Mouse (Mus musculus): ENCODE data around the gene Palld. TPM values are rescaled to one million over a fixed set of nuclear protein-coding genes. Genes with fewer than 3 reads are reported as not detected.

Gene Palld
- total RNA-seq, 2 experiments from 2014 or later, result 116 to 127 TPM

- intact Hi-C loops (cut with DNase I; ENCODE audit: low total_unique reads), result no loop called here
- no peak for DNase-seq
These were observed 113.2 kb downstream of the Palld start for GRCm38 (mm10) chr8:61789289-61789688.

DNA sequence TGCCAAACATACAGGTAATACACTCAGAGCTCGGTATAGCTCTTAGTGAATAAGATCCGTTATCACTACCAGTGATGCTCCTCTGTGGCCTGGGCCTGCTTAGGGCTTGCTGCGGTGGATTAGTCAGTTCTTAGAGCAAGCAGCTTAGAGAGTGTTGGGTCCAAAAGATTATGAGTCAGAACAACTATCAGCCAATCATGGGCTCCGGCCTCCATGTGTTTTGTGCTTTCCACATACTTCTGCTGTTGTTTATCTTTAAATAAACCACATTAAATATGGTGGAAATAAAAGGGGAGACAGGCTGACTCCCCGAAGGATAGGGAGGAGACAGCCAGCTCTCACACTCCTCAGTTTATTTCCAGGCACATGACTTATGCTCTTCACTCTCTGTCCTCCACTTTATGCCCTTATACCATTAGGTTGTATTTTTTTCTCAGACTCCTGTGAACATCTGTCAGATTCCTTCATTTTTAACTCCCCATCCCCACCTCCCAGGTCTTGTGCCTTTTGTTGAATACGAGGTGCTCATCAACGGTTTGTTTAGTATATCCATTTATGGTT, 119.5 kb downstream of the Palld start:
- no peak for DNase-seq
- intact Hi-C loops (cut with DNase I; ENCODE audit: low total_unique reads), result no loop called here

DNA sequence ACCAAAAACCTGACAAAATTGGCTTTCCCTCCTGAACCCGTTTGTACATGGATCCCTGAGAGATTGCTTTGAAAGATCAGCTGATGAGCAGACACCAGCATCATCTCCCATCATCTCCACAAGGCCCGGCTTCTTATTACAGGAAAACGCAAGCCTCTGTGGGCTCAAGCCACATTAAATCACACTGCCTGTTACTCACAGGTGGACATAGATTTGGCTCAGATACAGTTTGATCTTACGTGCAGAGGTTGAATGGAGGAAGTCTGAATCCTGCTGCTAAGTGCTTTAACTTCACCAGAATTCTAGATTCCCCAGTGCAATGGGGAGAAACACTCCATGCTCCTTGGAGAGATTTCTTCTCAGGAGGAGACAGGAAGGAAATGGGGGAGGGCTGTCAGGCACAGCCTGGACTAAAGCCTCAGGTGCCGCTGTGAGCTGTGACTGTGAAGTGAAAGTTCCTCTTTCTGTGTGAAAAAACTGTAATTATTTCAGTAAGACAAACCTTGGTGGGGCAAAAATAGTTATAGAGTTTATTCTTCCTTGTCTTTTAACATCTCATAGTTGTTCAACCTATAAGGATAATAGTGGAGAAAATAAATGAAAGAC, 121.7 kb downstream of the Palld start:
- no peak for DNase-seq
- intact Hi-C loops (cut with DNase I; ENCODE audit: low total_unique reads), result no loop called here

DNA sequence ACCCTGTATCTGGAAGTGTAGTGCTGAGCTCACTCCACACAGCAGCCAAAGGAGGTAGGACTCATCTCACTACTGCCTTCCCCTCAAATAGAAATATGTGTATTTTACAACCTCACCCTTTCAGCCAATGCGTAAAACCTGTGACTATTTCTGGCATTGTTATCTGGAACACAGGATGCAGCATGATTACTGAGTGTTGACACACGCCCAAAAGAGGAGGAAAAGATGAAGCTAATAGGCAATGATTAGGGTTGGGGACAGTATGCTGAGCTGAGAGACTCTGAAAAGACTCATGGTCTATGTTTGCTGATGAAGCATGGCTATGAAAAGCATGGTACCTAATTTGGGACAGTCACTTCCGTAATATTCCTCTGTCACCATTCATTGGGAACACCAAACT, 124.3 kb downstream of the Palld start:
- intact Hi-C loops (cut with DNase I; ENCODE audit: low total_unique reads), result no loop called here
- no peak for DNase-seq

DNA sequence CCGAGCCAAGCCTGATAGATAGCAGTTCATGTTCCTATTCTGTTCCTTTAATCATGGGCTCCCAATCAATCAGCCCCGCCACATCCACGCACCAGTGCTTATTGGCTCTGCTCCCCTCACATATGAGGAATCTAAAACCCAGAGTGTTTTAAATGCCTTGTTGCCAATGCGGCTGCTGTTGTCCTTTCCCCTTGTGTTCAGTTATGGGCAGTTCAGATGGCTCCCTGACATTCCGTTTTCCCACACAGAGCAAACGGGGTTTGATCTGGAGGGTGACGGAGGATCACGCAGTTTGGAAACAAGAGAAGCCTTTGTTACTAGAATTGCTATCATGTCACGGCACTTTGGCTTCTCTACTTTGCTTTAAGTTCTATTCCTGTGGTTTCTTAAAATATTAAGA, 125.9 kb downstream of the Palld start:
- intact Hi-C loops (cut with DNase I; ENCODE audit: low total_unique reads), result no loop called here
- no peak for DNase-seq

GRCm38 (mm10) chr8:61775936-61776335, 126.6 kb downstream of the Palld start:
- DNase-seq, result no peak
- intact Hi-C loops (cut with DNase I; ENCODE audit: low total_unique reads), result no loop called here

DNA sequence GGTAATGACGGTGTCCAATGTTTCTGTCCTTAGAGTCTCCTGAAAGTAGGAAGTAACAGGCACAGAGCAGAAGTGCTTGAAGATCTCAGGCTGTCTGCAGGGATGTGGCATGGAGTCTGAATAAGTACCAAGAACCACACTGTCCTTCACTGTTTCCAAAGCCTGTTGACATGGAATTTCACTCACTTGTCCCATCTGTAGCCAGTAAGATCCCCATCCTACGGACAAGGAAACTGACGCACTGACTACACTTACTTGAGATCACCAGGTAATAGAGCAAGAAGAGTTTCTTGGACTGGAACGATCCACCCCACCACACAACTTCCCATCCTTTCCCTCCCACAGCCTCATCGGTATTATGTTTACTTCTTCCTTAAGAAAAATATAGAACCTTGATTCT, 128.3 kb downstream of the Palld start:
- no peak for DNase-seq
- intact Hi-C loops (cut with DNase I; ENCODE audit: low total_unique reads), result no loop called here

DNA sequence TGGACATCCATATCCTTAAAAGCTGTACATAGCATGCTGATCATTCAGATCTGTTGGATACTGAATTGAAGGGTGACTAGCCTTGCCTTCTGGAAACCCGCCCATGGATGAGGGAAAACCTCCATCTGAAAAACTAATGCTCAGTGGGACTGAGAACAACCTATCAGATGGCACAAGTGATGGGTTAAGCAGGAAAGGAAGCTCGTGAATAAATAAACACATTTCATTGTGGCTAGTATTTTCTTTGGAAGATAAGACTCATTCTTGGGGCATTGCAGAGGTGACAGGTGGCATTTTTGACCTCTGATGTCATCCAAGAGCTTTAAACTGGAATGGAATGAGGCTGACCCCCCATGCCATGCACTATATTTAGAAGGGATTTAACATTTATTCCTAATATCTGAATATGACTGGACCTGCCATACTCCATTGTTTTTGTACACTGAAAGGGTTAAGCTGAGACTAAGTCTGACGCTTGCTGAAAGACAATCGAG, 128.8 kb downstream of the Palld start:
- DNase-seq, result no peak
- intact Hi-C loops (cut with DNase I; ENCODE audit: low total_unique reads), result no loop called here

DNA sequence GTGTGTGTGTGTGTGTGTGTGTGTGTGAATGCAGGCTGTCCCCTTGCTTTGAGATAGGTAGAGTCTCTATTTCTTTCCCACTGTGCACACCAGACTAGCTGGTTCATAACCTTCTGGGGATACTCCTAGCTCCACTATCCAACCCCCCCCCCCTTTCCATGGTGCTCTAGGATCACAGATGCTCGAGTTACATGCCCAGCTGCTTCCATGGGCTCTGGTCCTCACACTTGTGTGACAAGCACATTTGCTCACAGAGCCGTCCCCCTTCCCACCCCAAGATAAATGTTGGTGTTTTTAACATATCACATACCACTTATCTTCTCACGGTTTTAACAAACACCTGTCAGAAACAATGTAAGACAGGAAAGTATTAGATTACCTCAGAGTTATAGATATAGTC, 131.2 kb downstream of the Palld start:
- DNase-seq, result no peak
- intact Hi-C loops (cut with DNase I; ENCODE audit: low total_unique reads), result no loop called here

- intact Hi-C loops (cut with DNase I; ENCODE audit: low total_unique reads), result no loop called here
- DNase-seq, result no peak
These were observed 133.1 kb downstream of the Palld start for GRCm38 (mm10) chr8:61769340-61769879.

DNA sequence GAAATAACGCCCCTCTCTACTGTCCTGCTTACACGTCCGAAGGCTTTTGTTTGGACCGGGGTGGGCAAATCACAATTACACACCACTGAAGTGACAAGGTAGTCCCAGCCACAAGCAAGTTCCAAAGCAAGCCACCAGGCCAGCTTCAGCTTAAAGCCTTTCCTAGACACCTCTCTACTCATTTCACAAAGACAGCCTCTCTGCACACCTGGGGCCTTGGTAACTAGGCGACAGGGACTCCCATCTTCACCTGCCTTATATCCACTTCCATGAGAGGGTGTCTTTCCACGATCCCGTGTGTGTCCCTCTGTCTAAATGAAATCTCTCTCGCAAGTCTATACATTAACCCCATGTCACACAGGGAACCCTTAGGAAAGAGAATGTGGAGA, 142.3 kb downstream of the Palld start:
- intact Hi-C loops (cut with DNase I; ENCODE audit: low total_unique reads), result no loop called here
- DNase-seq, result no peak

DNA sequence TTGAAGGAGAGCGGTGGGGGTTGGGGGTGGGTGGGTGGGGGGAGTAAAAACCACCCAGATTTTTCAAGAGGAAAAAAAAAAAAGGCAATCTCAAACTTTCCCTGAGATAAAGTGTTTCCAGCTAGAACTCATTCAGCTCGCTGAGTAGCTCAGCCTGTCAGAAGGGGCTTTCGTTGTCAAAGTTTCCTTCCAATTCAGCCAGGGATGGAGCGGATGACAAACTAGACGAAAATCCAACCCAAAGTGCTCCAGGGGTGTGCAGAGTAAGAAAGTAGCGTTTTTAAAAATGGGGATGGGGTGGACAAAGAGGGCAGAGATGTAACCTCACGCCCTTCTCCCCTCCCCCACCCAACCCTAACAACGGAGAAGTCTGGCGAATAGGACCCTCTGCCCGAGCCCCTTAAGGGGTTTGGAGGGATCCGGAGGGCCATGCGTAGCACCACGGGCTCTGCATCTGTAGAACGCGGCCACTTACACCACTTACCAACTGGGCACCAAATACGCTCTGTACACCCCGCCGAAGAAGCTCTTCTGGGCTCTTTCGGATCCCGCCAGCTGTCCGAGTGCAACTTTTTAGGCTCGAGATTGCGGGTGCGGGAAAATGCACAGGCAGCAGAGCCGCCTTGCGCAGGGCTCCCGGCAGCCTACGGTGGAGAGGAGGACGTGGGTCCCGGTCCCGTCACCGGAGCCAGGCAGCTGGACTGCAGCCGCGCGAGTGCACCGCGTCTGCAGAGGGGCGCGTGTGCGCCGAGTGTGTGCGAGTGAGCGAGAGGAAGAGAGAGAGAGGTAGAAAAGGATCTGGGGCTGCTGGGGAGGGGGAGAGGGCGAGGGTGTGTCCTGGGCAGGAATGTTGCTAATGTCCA, 142.9 kb downstream of the Palld start:
- peak; percentile 58 for DNase-seq

GRCm38 (mm10) chr8:61758686-61759326, 143.7 kb downstream of the Palld start:
- intact Hi-C loops (cut with DNase I; ENCODE audit: low total_unique reads), result no loop called here
- DNase-seq, result no peak

More for the DNA sequence above, 142.9 kb downstream of the Palld start:
- intact Hi-C loops (cut with DNase I; ENCODE audit: low total_unique reads), result no loop called here

DNA sequence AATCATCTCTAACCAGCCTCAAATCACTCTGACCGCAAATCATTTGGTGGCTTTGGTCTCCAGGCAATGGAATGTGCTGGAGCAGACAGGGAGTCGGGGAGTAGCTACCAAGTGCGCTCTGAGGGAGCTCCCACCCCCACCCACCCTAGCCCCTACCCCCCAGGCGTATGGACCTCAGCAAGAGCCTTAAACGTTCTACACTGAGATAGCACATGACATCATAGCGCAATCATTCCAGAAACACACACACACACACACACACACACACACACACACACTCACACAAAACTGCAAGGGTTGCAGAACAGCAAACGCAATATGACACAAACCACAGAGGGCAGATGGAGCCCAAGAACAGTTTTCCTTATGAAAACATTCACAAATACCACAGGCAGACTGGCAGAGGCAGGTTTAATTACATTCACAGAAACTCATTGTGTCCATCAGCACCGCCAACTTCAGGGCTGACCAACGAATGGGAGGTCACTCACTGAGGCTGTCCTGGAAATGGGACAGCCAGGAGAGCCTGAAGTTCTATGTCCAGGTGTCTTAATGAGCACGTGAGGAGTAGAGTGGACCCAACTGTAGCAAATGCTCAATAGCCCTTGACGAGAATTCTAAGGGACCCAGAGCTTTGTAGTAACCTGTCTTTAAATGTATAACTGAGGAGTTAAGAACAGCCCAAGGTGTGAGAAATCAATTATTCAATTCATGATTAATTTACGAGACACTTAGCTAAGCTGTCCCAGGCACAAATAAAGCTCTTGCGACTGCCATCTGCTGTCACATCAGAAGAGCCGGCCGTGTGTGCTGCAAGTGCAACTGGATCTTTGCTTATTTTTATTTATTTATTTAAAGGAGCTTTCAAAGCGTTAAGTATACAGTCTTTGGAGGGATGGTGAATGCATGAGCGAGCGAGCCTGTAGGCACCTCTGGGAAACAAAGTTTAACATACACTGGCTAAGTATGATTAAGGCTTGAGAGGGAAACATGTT, 145.2 kb downstream of the Palld start:
- intact Hi-C loops (cut with DNase I; ENCODE audit: low total_unique reads), result no loop called here
- DNase-seq, result no peak

DNA sequence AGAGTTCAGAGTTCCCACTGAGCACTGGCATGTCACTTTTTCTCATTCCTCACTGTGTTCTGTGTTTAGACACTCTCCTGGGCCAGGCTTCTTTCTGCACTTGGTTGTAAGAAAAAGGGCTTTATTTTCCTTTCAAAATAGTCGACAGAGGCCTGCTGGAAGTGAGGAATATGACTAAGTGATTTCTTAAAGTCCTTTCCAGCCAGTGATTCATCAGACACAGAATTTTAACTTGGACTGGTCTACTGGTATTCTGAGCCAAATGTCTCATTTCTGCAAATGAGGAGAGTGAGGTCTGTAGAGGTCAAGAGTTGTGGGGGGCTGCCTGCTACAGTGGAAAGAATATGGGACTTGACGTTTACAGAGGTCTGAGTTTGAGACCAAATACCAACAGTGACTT, 147.3 kb downstream of the Palld start:
- intact Hi-C loops (cut with DNase I; ENCODE audit: low total_unique reads), result no loop called here
- DNase-seq, result no peak

DNA sequence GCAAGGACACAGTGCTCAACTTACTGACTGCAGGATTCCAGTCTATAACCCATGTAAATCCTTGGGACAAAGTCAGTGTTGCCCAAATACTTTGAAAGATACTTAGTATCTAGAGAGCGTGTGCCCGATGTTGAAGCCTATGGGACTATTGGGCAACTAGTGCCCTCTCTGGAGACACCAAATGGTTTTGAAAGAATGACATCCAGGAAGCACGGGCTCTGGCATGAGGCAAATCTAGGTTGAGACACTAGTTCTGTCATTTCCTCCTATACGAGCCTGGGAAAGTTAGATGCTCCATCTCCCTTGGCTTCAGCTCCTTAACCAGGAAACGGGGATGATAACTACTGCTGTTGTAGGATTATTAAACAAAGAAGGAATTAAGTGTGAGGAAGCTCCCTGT, 155.4 kb downstream of the Palld start:
- DNase-seq, result no peak
- intact Hi-C loops (cut with DNase I; ENCODE audit: low total_unique reads), result loop anchor here (10.0 kb wide), 1 partner anchor 822 kb away; no protein-coding TSS in a partner anchor

DNA sequence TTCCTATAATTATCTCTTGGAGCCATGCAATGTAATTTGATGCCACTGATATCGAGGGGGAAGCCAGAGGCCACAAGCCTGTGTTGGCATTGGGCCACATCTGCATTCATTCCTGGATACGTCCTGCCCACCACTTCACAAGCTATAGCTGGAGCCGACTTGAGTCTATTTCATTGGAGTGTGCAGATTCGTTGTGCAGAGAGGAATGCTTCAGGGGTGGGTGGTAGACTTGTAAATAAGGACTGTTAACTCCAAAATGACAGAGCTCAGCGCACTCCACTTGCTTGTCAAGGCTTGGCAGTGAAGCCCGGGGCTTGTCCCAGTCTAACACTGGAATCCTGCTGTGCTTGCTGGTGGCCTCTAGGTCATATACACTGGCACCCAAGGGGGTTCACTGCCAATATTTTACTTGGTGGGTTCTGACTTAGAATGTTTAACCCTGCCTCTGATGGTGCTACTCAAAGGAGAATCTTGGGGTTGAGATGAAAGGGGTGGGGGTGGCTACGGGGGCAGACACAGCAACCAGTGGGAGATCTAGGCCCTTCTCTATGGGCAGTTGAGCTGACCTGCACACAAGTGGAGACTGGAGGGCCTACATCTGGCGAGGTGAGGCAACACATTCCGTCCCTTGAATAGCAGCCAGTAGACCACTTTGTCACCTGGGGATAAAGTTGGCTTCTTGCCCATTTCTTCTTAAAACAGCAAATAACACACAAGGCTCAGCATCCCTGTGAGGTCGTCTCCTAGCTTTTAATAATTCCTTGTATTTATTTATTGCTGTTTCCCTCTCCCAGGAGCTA, 157.1 kb downstream of the Palld start:
- no peak for DNase-seq
- intact Hi-C loops (cut with DNase I; ENCODE audit: low total_unique reads), result loop anchor here (10.0 kb wide), 1 partner anchor 821 kb away; no protein-coding TSS in a partner anchor
